Mouse (Mus musculus) liver, embryonic 14.5 days (tissue): Measurements from ENCODE around the gene Eef1e1.

Source experiments
- CTCF ChIP-seq: IDR thresholded peaks from 2 replicates; pipeline ENCODE4 v1.5.1; 2016; ENCODE audit warnings: antibody characterized with exemption, low read depth, control low read depth
- EP300 ChIP-seq: IDR thresholded peaks from 2 replicates; pipeline ENCODE4 v1.6.1; 2016; ENCODE audit warnings: antibody characterized with exemption, low read depth

DNA sequence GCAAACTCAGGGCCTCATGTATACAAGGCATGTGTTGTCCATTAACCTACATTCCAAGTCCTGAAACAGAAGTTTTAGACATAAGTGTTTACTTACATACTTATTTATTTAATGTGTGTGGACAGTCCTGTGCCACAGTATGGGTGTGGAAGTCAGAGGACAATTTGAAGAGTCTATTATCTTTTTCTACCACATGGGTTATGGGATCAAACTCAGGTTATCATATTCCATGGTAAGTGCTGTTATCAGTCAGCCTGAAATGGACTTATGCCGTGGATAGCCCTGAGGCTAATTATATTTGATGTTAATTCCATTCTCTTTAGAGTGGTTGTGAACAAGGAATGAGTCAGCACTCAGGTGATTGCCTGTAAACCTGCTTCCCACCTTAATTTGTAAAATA, 5.9 kb upstream of the Eef1e1 start:
- TF ChIP-seq CTCF (no peak), EP300 (peak; percentile 91)
